Mouse (Mus musculus) lung, embryonic 15.5 days (tissue): ENCODE data around the gene Srpr. TPM values are rescaled to one million over a fixed set of nuclear protein-coding genes. Genes with fewer than 3 reads are reported as not detected.

Source experiments
- ATAC-seq: fragments of 200-750 bp; cut with Nextera tagmentation; 2 replicates; pipeline ENCODE4 v1.8.0; 2017; ENCODE audit warnings: moderate number of reproducible peaks, borderline replicate concordance; ENCODE audit not compliant: low FRiP score, low TSS enrichment; ENCODE audit errors: extremely low read depth
- H3K27ac ChIP-seq: fragments of 300-500 bp; sonication (generic); 2 replicates; pipeline ENCODE4 v1.5.1; 2015; ENCODE audit warnings: moderate library complexity, mild to moderate bottlenecking, inconsistent platforms
- H3K27me3 ChIP-seq: fragments of 300-500 bp; sonication (generic); 2 replicates; pipeline ENCODE4 v1.6.1; 2015; ENCODE audit warnings: inconsistent platforms
- H3K36me3 ChIP-seq: fragments of 300-500 bp; sonication (generic); 2 replicates; pipeline ENCODE4 v1.6.1; 2015; ENCODE audit warnings: inconsistent platforms
- H3K4me1 ChIP-seq: fragments of 300-500 bp; sonication (generic); 2 replicates; pipeline ENCODE4 v1.6.1; 2015; ENCODE audit warnings: inconsistent platforms
- H3K4me2 ChIP-seq: fragments of 300-500 bp; sonication (generic); 2 replicates; pipeline ENCODE4 v1.6.1; 2015; ENCODE audit warnings: inconsistent platforms, mild to moderate bottlenecking, moderate library complexity
- H3K4me3 ChIP-seq: fragments of 300-500 bp; sonication (generic); 2 replicates; pipeline ENCODE4 v1.5.1; 2015; ENCODE audit warnings: mild to moderate bottlenecking, inconsistent platforms
- H3K9ac ChIP-seq: fragments of 300-500 bp; sonication (generic); 2 replicates; pipeline ENCODE4 v1.6.1; 2015; ENCODE audit warnings: inconsistent platforms
- H3K9me3 ChIP-seq: fragments of 300-500 bp; sonication (generic); 2 replicates; pipeline ENCODE4 v1.6.1; 2016; ENCODE audit warnings: inconsistent platforms
- WGBS: fragments of 180-500 bp; shearing (Covaris S2); methylation state at CpG from one replicate; pipeline ENCODE4 v1.1.7; 2015; 5-methylcytosine and 5-hydroxymethylcytosine counted together
- polyA plus RNA-seq: library from polyadenylated mRNA; unstranded; fragments of >200 nt; fragmentation: Nextera tagmentation; extraction: Ambion mirVana; gene quantifications from 2 replicates; pipeline ENCODE4 v1.2.1, GENCODE M21; 2015

The Srpr gene
- polyA plus RNA-seq, 1 experiment from 2014 or later: 118 TPM

GRCm38 (mm10) chr9:35267146-35267975 lies 67.4 kb downstream of the Srpr start, which contains the start of the genes Fam118b and Rpusd4:
Gene Fam118b (minus strand): TSS chr9:35267805.
Gene Rpusd4 (plus strand): TSS chr9:35267865.
- peak within 1 kb of the TSS; percentile 57 for H3K27ac ChIP-seq
- peaks cover 21% of the 10 kb centered on the region for H3K4me1 ChIP-seq
- no peaks in the 10 kb centered on the region for H3K27me3 ChIP-seq
- WGBS: under 1% methylated on average over 56 of the region's 62 CpGs
- H3K4me2 ChIP-seq: peak within 1 kb of the TSS; percentile 82
- peaks cover 3% of the 10 kb centered on the region; the same call in 1 of the 2 replicates for H3K36me3 ChIP-seq
- no peaks in the 10 kb centered on the region for H3K9me3 ChIP-seq
- H3K9ac ChIP-seq: peak within 1 kb of the TSS; percentile 76
- H3K4me3 ChIP-seq: peak within 1 kb of the TSS; percentile 87
- ATAC-seq: peak; percentile 97

- peak overlapping the region; percentile 87 for H3K4me3 ChIP-seq
- peak overlapping the region; percentile 76 for H3K9ac ChIP-seq
- peak overlapping the region; percentile 57 for H3K27ac ChIP-seq
- ATAC-seq: peak; percentile 55; the same call in 1 of the 2 replicates
- H3K4me1 ChIP-seq: peaks cover 21% of the 10 kb centered on the region
- H3K36me3 ChIP-seq: peaks cover 11% of the 10 kb centered on the region; the same call in 1 of the 2 replicates
- under 1% methylated on average over 21 of the region's 21 CpGs for WGBS
- H3K9me3 ChIP-seq: no peaks in the 10 kb centered on the region
- no peaks in the 10 kb centered on the region for H3K27me3 ChIP-seq
- peak overlapping the region; percentile 73 for H3K4me2 ChIP-seq
These were observed 68.2 kb downstream of the Srpr start for GRCm38 (mm10) chr9:35267976-35268715.

- Histone ChIP-seq H3K27ac (no peak overlapping the region), H3K36me3 (peaks cover 37% of the 10 kb centered on the region), H3K9ac (no peak overlapping the region), H3K27me3 (no peaks in the 10 kb centered on the region), H3K9me3 (no peaks in the 10 kb centered on the region), H3K4me3 (no peak overlapping the region), H3K4me2 (no peak overlapping the region), H3K4me1 (peaks cover 3% of the 10 kb centered on the region)
- WGBS: 82% methylated on average over 3 of the region's 3 CpGs
- no peak for ATAC-seq
These were observed 77.9 kb downstream of the Srpr start for GRCm38 (mm10) chr9:35277855-35278365.

- Histone ChIP-seq H3K27me3 (no peaks in the 10 kb centered on the region), H3K9me3 (no peaks in the 10 kb centered on the region), H3K4me3 (no peak overlapping the region), H3K9ac (no peak overlapping the region), H3K4me2 (no peak overlapping the region), H3K27ac (no peak overlapping the region), H3K36me3 (peaks cover 31% of the 10 kb centered on the region), H3K4me1 (peaks cover 3% of the 10 kb centered on the region)
- ATAC-seq: no peak
- 85% methylated on average over 4 of the region's 4 CpGs for WGBS
These were observed 78.5 kb downstream of the Srpr start for GRCm38 (mm10) chr9:35278451-35278850.

GRCm38 (mm10) chr9:35282006-35282850 lies 82.3 kb downstream of the Srpr start:
- Histone ChIP-seq H3K27ac (no peak overlapping the region), H3K36me3 (0 out of 2 replicates have a peak, but pooled peaks cover 4% of the 10 kb centered on the region), H3K4me3 (no peak overlapping the region), H3K4me2 (0 out of 2 replicates have a peak overlapping the region, but pooled peaks have one; percentile 2), H3K9ac (no peak overlapping the region), H3K4me1 (peaks cover 7% of the 10 kb centered on the region), H3K27me3 (no peaks in the 10 kb centered on the region), H3K9me3 (no peaks in the 10 kb centered on the region)
- ATAC-seq: no peak
- 9% methylated on average over 5 of the region's 5 CpGs for WGBS

- H3K4me1 ChIP-seq: peaks cover 8% of the 10 kb centered on the region
- no peaks in the 10 kb centered on the region for H3K9me3 ChIP-seq
- no peak overlapping the region for H3K27ac ChIP-seq
- no peaks in the 10 kb centered on the region for H3K36me3 ChIP-seq
- 0 out of 2 replicates have a peak overlapping the region, but pooled peaks have one; percentile 2 for H3K4me2 ChIP-seq
- no peak for ATAC-seq
- 40% methylated on average over 5 of the region's 5 CpGs for WGBS
- H3K9ac ChIP-seq: no peak overlapping the region
- no peak overlapping the region for H3K4me3 ChIP-seq
- H3K27me3 ChIP-seq: no peaks in the 10 kb centered on the region
These were observed 82.9 kb downstream of the Srpr start for GRCm38 (mm10) chr9:35282851-35283200.

GRCm38 (mm10) chr9:35283415-35284069 lies 83.6 kb downstream of the Srpr start:
- Histone ChIP-seq H3K4me1 (peaks cover 8% of the 10 kb centered on the region), H3K27me3 (no peaks in the 10 kb centered on the region), H3K36me3 (no peaks in the 10 kb centered on the region), H3K27ac (no peak overlapping the region), H3K4me2 (no peak overlapping the region), H3K9me3 (no peaks in the 10 kb centered on the region), H3K4me3 (no peak overlapping the region), H3K9ac (no peak overlapping the region)
- ATAC-seq: no peak
- 59% methylated on average over 13 of the region's 13 CpGs for WGBS

- H3K4me3 ChIP-seq: no peak overlapping the region
- H3K9ac ChIP-seq: no peak overlapping the region
- no peaks in the 10 kb centered on the region for H3K27me3 ChIP-seq
- 74% methylated on average over 4 of the region's 4 CpGs for WGBS
- H3K4me1 ChIP-seq: peaks cover 8% of the 10 kb centered on the region
- H3K36me3 ChIP-seq: no peaks in the 10 kb centered on the region
- H3K27ac ChIP-seq: no peak overlapping the region
- no peak overlapping the region for H3K4me2 ChIP-seq
- ATAC-seq: no peak
- no peaks in the 10 kb centered on the region for H3K9me3 ChIP-seq
These were observed 84.4 kb downstream of the Srpr start for GRCm38 (mm10) chr9:35284351-35284750.

- Histone ChIP-seq H3K4me2 (no peak overlapping the region), H3K9me3 (no peaks in the 10 kb centered on the region), H3K27me3 (no peaks in the 10 kb centered on the region), H3K4me3 (no peak overlapping the region), H3K27ac (no peak overlapping the region), H3K36me3 (no peaks in the 10 kb centered on the region), H3K4me1 (peaks cover 8% of the 10 kb centered on the region), H3K9ac (no peak overlapping the region)
- no peak for ATAC-seq
- WGBS: 87% methylated on average over 3 of the region's 3 CpGs
These were observed 86.4 kb downstream of the Srpr start for GRCm38 (mm10) chr9:35286351-35286750.

- H3K27ac ChIP-seq: no peak overlapping the region
- no peak overlapping the region for H3K9ac ChIP-seq
- no peaks in the 10 kb centered on the region for H3K9me3 ChIP-seq
- H3K36me3 ChIP-seq: no peaks in the 10 kb centered on the region
- ATAC-seq: no peak
- H3K4me1 ChIP-seq: peaks cover 8% of the 10 kb centered on the region; the same call in 1 of the 2 replicates
- no peak overlapping the region for H3K4me3 ChIP-seq
- no peak overlapping the region for H3K4me2 ChIP-seq
- WGBS: 33% methylated on average over 7 of the region's 7 CpGs
- H3K27me3 ChIP-seq: no peaks in the 10 kb centered on the region
These were observed 90.0 kb downstream of the Srpr start for GRCm38 (mm10) chr9:35289992-35290391.

- ATAC-seq: no peak
- Histone ChIP-seq H3K4me2 (no peak overlapping the region), H3K27ac (no peak overlapping the region), H3K36me3 (no peaks in the 10 kb centered on the region), H3K9me3 (no peaks in the 10 kb centered on the region), H3K27me3 (no peaks in the 10 kb centered on the region), H3K9ac (no peak overlapping the region), H3K4me3 (no peak overlapping the region), H3K4me1 (peaks cover 8% of the 10 kb centered on the region; the same call in 1 of the 2 replicates)
- 87% methylated on average over 3 of the region's 3 CpGs for WGBS
These were observed 90.4 kb downstream of the Srpr start for GRCm38 (mm10) chr9:35290417-35290816.
